In the genomic region with DNA sequence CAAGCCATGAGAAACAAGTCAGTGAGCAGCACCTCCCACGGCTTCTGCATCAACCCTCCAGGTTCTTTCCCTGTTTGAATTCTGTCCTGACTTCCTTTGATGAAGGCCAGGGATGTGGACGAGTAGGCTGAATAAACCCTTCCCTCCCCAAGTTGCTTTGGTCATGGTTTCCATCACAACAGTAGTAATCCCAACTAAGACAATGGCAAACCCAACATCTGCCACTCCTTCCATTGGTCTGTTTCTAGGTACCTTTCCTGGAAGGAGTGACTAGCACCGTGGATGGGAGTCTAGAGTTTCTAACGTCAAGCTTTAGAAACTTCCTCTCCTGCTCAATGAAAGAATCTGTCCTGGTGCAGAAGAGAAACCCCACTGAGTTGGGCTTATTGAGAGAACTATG, we compare ENCODE assay signal across 23 mouse cellular contexts. TPM values are rescaled to one million over a fixed set of nuclear protein-coding genes. Genes with fewer than 3 reads are reported as not detected.
DNase-seq lines count a peak whose midpoint lies in the region; TF ChIP-seq lines count a peak whose summit lies in the region.
"Had no signal": no experiment of that assay in that cellular context is flagged by ENCODE, and none has a peak within 500 bp of the region (broad histone marks: within the 10 kb centered on the region; RNA-seq: fewer than 3 reads in every experiment).

No protein-coding gene starts in this region.

- H3K27ac ChIP-seq in ES-Bruce4 (ENCODE audit: insufficient read depth, low read length) (peak overlapping the region; percentile 91), ES-E14 (ENCODE audit: insufficient read depth, low read depth, low read length, poor library complexity, severe bottlenecking) (peak overlapping the region; percentile 35)
- H3K27ac ChIP-seq: embryonic facial prominence, embryonic 13.5 days; embryonic facial prominence, embryonic 15.5 days; forebrain, embryonic 10.5 days; forebrain, embryonic 12.5 days had no signal

- TF ChIP-seq POLR2A in ES-Bruce4 (IDR thresholded peaks at IDR 0.05; ENCODE audit: insufficient read depth, low read length), result no peak
- no peak for TF ChIP-seq POLR2A in lung, adult 2 months (IDR thresholded peaks at IDR 0.05; ENCODE audit: borderline replicate concordance, extremely low read depth, low read depth, low read length)

- no peak for TF ChIP-seq CTCF in ES-Bruce4 (IDR thresholded peaks at IDR 0.05; ENCODE audit: low read depth, low read length)
- TF ChIP-seq CTCF in lung, adult 2 months (IDR thresholded peaks at IDR 0.05; ENCODE audit: insufficient read depth, low read length), result no peak

- H3K9ac ChIP-seq in ES-Bruce4 (ENCODE audit: low read depth, poor library complexity, severe bottlenecking) (no peak overlapping the region), ES-E14 (ENCODE audit: insufficient read depth, low read depth, low read length, poor library complexity, severe bottlenecking) (no peak overlapping the region)
- H3K9ac ChIP-seq: embryonic facial prominence, embryonic 13.5 days; embryonic facial prominence, embryonic 15.5 days; forebrain, embryonic 12.5 days had no signal

- H3K4me1 ChIP-seq in ES-Bruce4 (ENCODE audit: control insufficient read depth, insufficient read depth, low read length) (peaks cover 5% of the 10 kb centered on the region), ES-E14 (ENCODE audit: control insufficient read depth in 2 of 2, insufficient read depth in 2 of 2, low read length in 2 of 2, poor library complexity in 1 of 2) (peaks cover 3 to 7% of the 10 kb centered on the region in 2 experiments; a peak in 3 of 4 replicates)
- no peaks in the 10 kb centered on the region for H3K4me1 ChIP-seq in lung, adult 2 months (ENCODE audit: control insufficient read depth, insufficient read depth, low read length)
- H3K4me1 ChIP-seq: embryonic facial prominence, embryonic 13.5 days; embryonic facial prominence, embryonic 15.5 days; forebrain, embryonic 10.5 days; forebrain, embryonic 12.5 days had no signal

- no peaks in the 10 kb centered on the region for H3K9me3 ChIP-seq in ES-Bruce4 (replicated peaks; ENCODE audit: control insufficient read depth, insufficient read depth, low read length, poor library complexity, severe bottlenecking)
- H3K9me3 ChIP-seq in ES-E14 (ENCODE audit: control insufficient read depth, insufficient read depth, low read depth, low read length), result no peaks in the 10 kb centered on the region
- H3K9me3 ChIP-seq: embryonic facial prominence, embryonic 13.5 days; embryonic facial prominence, embryonic 15.5 days; forebrain, embryonic 10.5 days; forebrain, embryonic 12.5 days had no signal

- in situ Hi-C loops in ES-E14 (cut with MboI; ENCODE audit: low sequenced_read_pairs in 2 of 2, unreplicated experiment in 2 of 2), result no loop called here

- H3K27me3 ChIP-seq in ES-Bruce4 (ENCODE audit: control insufficient read depth, insufficient read depth, low read length, poor library complexity, severe bottlenecking), result no peaks in the 10 kb centered on the region
- H3K27me3 ChIP-seq: CH12.LX; embryonic facial prominence, embryonic 13.5 days; embryonic facial prominence, embryonic 15.5 days; forebrain, embryonic 12.5 days had no signal

- H3K36me3 ChIP-seq in ES-Bruce4 (ENCODE audit: control insufficient read depth, insufficient read depth, low read length, poor library complexity, severe bottlenecking) (peaks cover 2% of the 10 kb centered on the region; the same call in 1 of the 2 replicates), ES-E14 (ENCODE audit: control insufficient read depth, insufficient read depth, low read length, poor library complexity, severe bottlenecking) (no peaks in the 10 kb centered on the region)
- H3K36me3 ChIP-seq: embryonic facial prominence, embryonic 13.5 days; embryonic facial prominence, embryonic 15.5 days; forebrain, embryonic 10.5 days; forebrain, embryonic 12.5 days had no signal

- DNase-seq in ES-E14 (ENCODE audit: low read depth, low spot score) (peak; percentile 31), ZHBTc4 (ENCODE audit: low read depth, low spot score) (peak; percentile 87)
- DNase-seq in heart, adult 11 months, result no peak
- no peak for DNase-seq in lung, adult 2 months
- no peak for DNase-seq in adrenal gland, postnatal 4 days (ENCODE audit: low spot score in 2 of 2)
- DNase-seq: adrenal gland, adult 2 months; adrenal gland, postnatal 14 days; adrenal gland, postnatal 36 days; B cell, adult 2 months; cerebellum, adult 11 months; cerebellum, adult 18-20 months; cerebellum, adult 8-10 months; cerebellum, adult 9-11 months; cerebellum, postnatal 14 days; cerebellum, postnatal 36 days; embryo, embryonic 11 days had no signal

- TF ChIP-seq EP300 in ES-Bruce4 (IDR thresholded peaks at IDR 0.05; ENCODE audit: insufficient read depth, low read depth, low read length), result 0 out of 2 replicates have a peak, but pooled peaks have one; percentile 38

- WGBS in lung, adult 2 months, result 75% methylated on average over 4 of the region's 4 CpGs

- H3K4me3 ChIP-seq in ES-Bruce4 (ENCODE audit: low read depth, low read length), result no peak overlapping the region
- H3K4me3 ChIP-seq in ES-E14 (ENCODE audit: insufficient read depth in 1 of 2, low read depth in 1 of 2, low read length in 2 of 2, poor library complexity in 1 of 2, severe bottlenecking in 1 of 2), result no peak overlapping the region
- H3K4me3 ChIP-seq in lung, adult 2 months (replicated peaks; ENCODE audit: extremely low read depth, low read depth, low read length), result no peak overlapping the region
- H3K4me3 ChIP-seq: embryonic facial prominence, embryonic 13.5 days; embryonic facial prominence, embryonic 15.5 days; erythroblast, embryonic 14.5 days; forebrain, embryonic 10.5 days; forebrain, embryonic 12.5 days had no signal

TF ChIP-seq in ES-E14, 5 proteins besides CTCF, POLR2A, EP300 and RAD21:
- TF ChIP-seq ZC3H11A (IDR thresholded peaks at IDR 0.05; ENCODE audit: borderline replicate concordance, low read depth, low read length) (no peak), HCFC1 (IDR thresholded peaks at IDR 0.05; ENCODE audit: borderline replicate concordance, insufficient read depth, low read length) (no peak), ZNF384 (IDR thresholded peaks at IDR 0.05; ENCODE audit: low read depth, low read length) (no peak), CHD2 (IDR thresholded peaks at IDR 0.05; ENCODE audit: low read depth, low read length) (no peak), MAFK (IDR thresholded peaks at IDR 0.05; ENCODE audit: insufficient read depth, low read depth, low read length) (no peak)

RNA-seq across cellular contexts. Expression of a gene that starts 12.8 kb away (rescaled TPM):
- 95.7 and 98.2 TPM in 2 replicates for polyA plus RNA-seq in ES-Bruce4 (2011; ENCODE audit: insufficient read depth, insufficient read length, low read depth, missing spikeins)
- total RNA-seq in ES-E14 (2012; rRNA removed), result 33.1 and 33.7 TPM in 2 replicates
- 5.9 and 8.2 TPM in 2 replicates for polyA plus RNA-seq in lung, adult 2 months (2012; rRNA removed)
- total RNA-seq in adrenal gland, postnatal 4 days (2021), result 10 to 100 TPM; 60.5 to 60.8 TPM

Comparison
In these comparisons a context has a peak if more than half of its experiments do, and no peak if none do; other contexts are left out.
1. DNase-seq: peak in ES-E14 (single experiment) and ZHBTc4 (single experiment); none in heart, adult 11 months (single experiment), lung, adult 2 months (single experiment) and adrenal gland, postnatal 4 days (0 of 2).